Mouse (Mus musculus) spleen, adult 2 months (tissue): ENCODE measurements around the gene Cacna2d2.

ENCODE experiments used
- CTCF ChIP-seq: fragments of 200-500 bp; IDR thresholded peaks from 2 replicates; pipeline ENCODE4 v1.5.1; 2011; ENCODE audit warnings: mild to moderate bottlenecking, inconsistent platforms; ENCODE audit not compliant: insufficient read depth, insufficient read length, insufficient replicate concordance; ENCODE audit errors: extremely low read depth
- POLR2A ChIP-seq: fragments of 200-500 bp; IDR thresholded peaks from 2 replicates; pipeline ENCODE4 v1.6.1; 2011; ENCODE audit warnings: low read depth, low read length, inconsistent platforms

GRCm38 (mm10) chr9:107388263-107388662 lies 11.1 kb upstream of the Cacna2d2 start:
- TF ChIP-seq POLR2A: no peak
- TF ChIP-seq CTCF: no peak
